Mouse (Mus musculus) forebrain, embryonic 14.5 days (tissue): Measurements from ENCODE around the gene Ssh1. TPM values are rescaled to one million over a fixed set of nuclear protein-coding genes. Genes with fewer than 3 reads are reported as not detected.

Experiments used
- ATAC-seq: fragments of 200-750 bp; cut with Nextera tagmentation; 2 replicates; pipeline ENCODE4 v1.8.0; 2017; ENCODE audit warnings: mild to moderate bottlenecking, moderate library complexity
- DNase-seq: peaks from one replicate; pipeline ENCODE4 v3.0.0-alpha.2; 2015; ENCODE audit warnings: low spot score
- H3K27ac ChIP-seq: fragments of 300-500 bp; sonication (generic); 2 replicates; pipeline ENCODE4 v1.5.1; 2014; ENCODE audit warnings: low read depth, mild to moderate bottlenecking, control low read depth, low read length, moderate library complexity
- H3K27me3 ChIP-seq: fragments of 300-500 bp; sonication (generic); replicated peaks from 2 replicates; pipeline ENCODE4 v1.6.1; 2014; ENCODE audit warnings: low read length, control low read depth, mixed read lengths; ENCODE audit not compliant: control insufficient read depth, insufficient read depth
- H3K36me3 ChIP-seq: fragments of 300-500 bp; sonication (generic); 2 replicates; pipeline ENCODE4 v1.6.1; 2014; ENCODE audit warnings: low read length, control low read depth; ENCODE audit not compliant: control insufficient read depth, insufficient read depth
- H3K4me1 ChIP-seq: fragments of 300-500 bp; sonication (generic); 2 replicates; pipeline ENCODE4 v1.6.1; 2014; ENCODE audit warnings: antibody characterized with exemption, low read length, control low read depth; ENCODE audit not compliant: control insufficient read depth, insufficient read depth
- H3K4me2 ChIP-seq: fragments of 300-500 bp; sonication (generic); 2 replicates; pipeline ENCODE4 v1.6.1; 2014; ENCODE audit warnings: mild to moderate bottlenecking, control low read depth, low read length
- H3K4me3 ChIP-seq: fragments of 300-500 bp; sonication (generic); 2 replicates; pipeline ENCODE4 v1.5.1; 2014; ENCODE audit warnings: low read depth, low read length, control low read depth
- H3K9ac ChIP-seq: fragments of 300-500 bp; sonication (generic); 2 replicates; pipeline ENCODE4 v1.6.1; 2014; ENCODE audit warnings: mild to moderate bottlenecking, low read length, control low read depth, moderate library complexity
- H3K9me3 ChIP-seq: fragments of 300-500 bp; sonication (generic); replicated peaks from 2 replicates; pipeline ENCODE4 v1.6.1; 2016; ENCODE audit warnings: low read length, control low read depth, mixed read lengths; ENCODE audit not compliant: control insufficient read depth
- WGBS: fragments of 180-500 bp; shearing (Covaris S2); extraction: QIAGEN DNeasy Blood & Tissue Kit; methylation state at CpG from one replicate; pipeline ENCODE4 v1.1.7; 2014; 5-methylcytosine and 5-hydroxymethylcytosine counted together
- polyA plus RNA-seq: library from polyadenylated mRNA; unstranded; fragments of >200 nt; fragmentation: Nextera tagmentation; extraction: Ambion mirVana; gene quantifications from 2 replicates; pipeline ENCODE4 v1.2.1, GENCODE M21; 2014

Gene Ssh1
- 16.0 and 16.6 TPM in 2 replicates for polyA plus RNA-seq

GRCm38 (mm10) chr5:113993487-113994465 lies at the start of gene Ssh1:
Ssh1 (minus strand) TSS chr5:113993894.
- H3K9ac ChIP-seq: peak within 1 kb of the TSS; percentile 92
- peaks cover 19% of the 10 kb centered on the region for H3K4me1 ChIP-seq
- H3K27ac ChIP-seq: peak within 1 kb of the TSS; percentile 90
- peak; percentile 86 for ATAC-seq
- peak within 1 kb of the TSS; percentile 76 for H3K4me3 ChIP-seq
- no peaks in the 10 kb centered on the region for H3K9me3 ChIP-seq
- peaks cover 5% of the 10 kb centered on the region; the same call in 1 of the 2 replicates for H3K36me3 ChIP-seq
- DNase-seq: peak; percentile 90
- no peaks in the 10 kb centered on the region for H3K27me3 ChIP-seq
- H3K4me2 ChIP-seq: peak within 1 kb of the TSS; percentile 79
- WGBS: 2% methylated on average over 55 of the region's 83 CpGs

- Histone ChIP-seq H3K4me2 (no peak overlapping the region), H3K36me3 (peaks cover 30% of the 10 kb centered on the region), H3K9me3 (no peaks in the 10 kb centered on the region), H3K9ac (no peak overlapping the region), H3K27me3 (no peaks in the 10 kb centered on the region), H3K4me1 (no peaks in the 10 kb centered on the region), H3K4me3 (no peak overlapping the region), H3K27ac (no peak overlapping the region)
- DNase-seq (no peak), ATAC-seq (no peak)
- WGBS: 15% methylated on average over 15 of the region's 15 CpGs
Measured at GRCm38 (mm10) chr5:114041327-114041930, 47.7 kb upstream of the Ssh1 start.

GRCm38 (mm10) chr5:114040911-114041310 lies 47.2 kb upstream of the Ssh1 start:
- H3K27me3 ChIP-seq: no peaks in the 10 kb centered on the region
- H3K36me3 ChIP-seq: peaks cover 30% of the 10 kb centered on the region
- H3K9me3 ChIP-seq: no peaks in the 10 kb centered on the region
- H3K27ac ChIP-seq: no peak overlapping the region
- no peak for DNase-seq
- 54% methylated on average over 1 of the region's 1 CpGs for WGBS
- H3K4me2 ChIP-seq: no peak overlapping the region
- no peak overlapping the region for H3K9ac ChIP-seq
- ATAC-seq: no peak
- no peak overlapping the region for H3K4me3 ChIP-seq
- no peaks in the 10 kb centered on the region for H3K4me1 ChIP-seq

GRCm38 (mm10) chr5:114040508-114040907 lies 46.8 kb upstream of the Ssh1 start:
- ATAC-seq: no peak
- no peaks in the 10 kb centered on the region for H3K9me3 ChIP-seq
- H3K36me3 ChIP-seq: peaks cover 30% of the 10 kb centered on the region
- H3K27ac ChIP-seq: no peak overlapping the region
- H3K9ac ChIP-seq: no peak overlapping the region
- H3K27me3 ChIP-seq: no peaks in the 10 kb centered on the region
- no peak overlapping the region for H3K4me3 ChIP-seq
- no peak overlapping the region for H3K4me2 ChIP-seq
- no peaks in the 10 kb centered on the region for H3K4me1 ChIP-seq
- DNase-seq: no peak
- WGBS: 5% methylated on average over 8 of the region's 8 CpGs

- Histone ChIP-seq H3K4me2 (no peak overlapping the region), H3K36me3 (peaks cover 18% of the 10 kb centered on the region; the same call in 1 of the 2 replicates), H3K9me3 (no peaks in the 10 kb centered on the region), H3K27ac (no peak overlapping the region), H3K9ac (no peak overlapping the region), H3K4me1 (no peaks in the 10 kb centered on the region), H3K4me3 (no peak overlapping the region), H3K27me3 (no peaks in the 10 kb centered on the region)
- ATAC-seq (no peak), DNase-seq (no peak)
- WGBS: 53% methylated on average over 10 of the region's 10 CpGs
Measured at GRCm38 (mm10) chr5:114035111-114035510, 41.4 kb upstream of the Ssh1 start.

GRCm38 (mm10) chr5:114034393-114034792 lies 40.7 kb upstream of the Ssh1 start:
- no peaks in the 10 kb centered on the region for H3K27me3 ChIP-seq
- H3K4me1 ChIP-seq: no peaks in the 10 kb centered on the region
- DNase-seq: no peak
- WGBS: 83% methylated on average over 7 of the region's 7 CpGs
- H3K9me3 ChIP-seq: no peaks in the 10 kb centered on the region
- H3K27ac ChIP-seq: no peak overlapping the region
- no peak overlapping the region for H3K4me2 ChIP-seq
- H3K36me3 ChIP-seq: peaks cover 18% of the 10 kb centered on the region; the same call in 1 of the 2 replicates
- ATAC-seq: no peak
- no peak overlapping the region for H3K9ac ChIP-seq
- H3K4me3 ChIP-seq: no peak overlapping the region

- Histone ChIP-seq H3K4me1 (no peaks in the 10 kb centered on the region), H3K36me3 (peaks cover 17% of the 10 kb centered on the region; the same call in 1 of the 2 replicates), H3K9me3 (no peaks in the 10 kb centered on the region), H3K27me3 (no peaks in the 10 kb centered on the region), H3K27ac (no peak overlapping the region), H3K9ac (no peak overlapping the region), H3K4me2 (no peak overlapping the region), H3K4me3 (no peak overlapping the region)
- WGBS: 87% methylated on average over 3 of the region's 3 CpGs
- ATAC-seq: no peak
- no peak for DNase-seq
Measured at GRCm38 (mm10) chr5:114032161-114032763, 38.6 kb upstream of the Ssh1 start.

- no peak for DNase-seq
- H3K27me3 ChIP-seq: no peaks in the 10 kb centered on the region
Measured at GRCm38 (mm10) chr5:114030652-114031051, 37.0 kb upstream of the Ssh1 start.

More at GRCm38 (mm10) chr5:114030652-114031051, 37.0 kb upstream of the Ssh1 start:
- Histone ChIP-seq H3K4me1 (no peaks in the 10 kb centered on the region), H3K9me3 (no peaks in the 10 kb centered on the region), H3K4me2 (no peak overlapping the region), H3K4me3 (no peak overlapping the region), H3K27ac (no peak overlapping the region), H3K36me3 (peaks cover 14% of the 10 kb centered on the region; the same call in 1 of the 2 replicates), H3K9ac (no peak overlapping the region)
- 95% methylated on average over 12 of the region's 12 CpGs for WGBS
- no peak for ATAC-seq
